Mouse (Mus musculus): ENCODE measurements around the gene Nrde2. TPM values are rescaled to one million over a fixed set of nuclear protein-coding genes. Genes with fewer than 3 reads are reported as not detected.
A peak's percentile ranks its signal among the peaks of the same experiment; 100 is the strongest.

Nrde2 gene
- total and polyA plus RNA-seq, 3 experiments: 16.5 to 17.2 TPM; not detected in 1

GRCm38 (mm10) chr12:100127866-100128480 lies 31.5 kb downstream of the Nrde2 start:
- H3K27me3 ChIP-seq (ENCODE audit: control insufficient read depth in 1 of 2, insufficient read depth in 2 of 2, low read length in 2 of 2): no peaks in the 10 kb centered on the region
- DNase-seq (ENCODE audit: low read depth, low spot score): no peak
- H3K4me3 ChIP-seq (ENCODE audit: control insufficient read depth in 1 of 2, insufficient read depth in 1 of 2, low read depth in 2 of 2, low read length in 2 of 2): no peak overlapping the region
- TF ChIP-seq MYC (IDR thresholded peaks at IDR 0.05; ENCODE audit: low read depth, low read length): no peak
- no peak for TF ChIP-seq TCF12 (IDR thresholded peaks at IDR 0.05; ENCODE audit: low read depth, low read length)
- no peak for TF ChIP-seq HCFC1 (IDR thresholded peaks at IDR 0.05; ENCODE audit: low read depth, low read length)
- no peak for TF ChIP-seq MEF2A (IDR thresholded peaks at IDR 0.05; ENCODE audit: extremely low read depth, insufficient replicate concordance, low read depth, low read length, poor library complexity, severe bottlenecking)
- TF ChIP-seq MAX (IDR thresholded peaks at IDR 0.05; ENCODE audit: low read length): no peak
- no peak for TF ChIP-seq NELFE (IDR thresholded peaks at IDR 0.05; ENCODE audit: low read depth, low read length)
- no peak for TF ChIP-seq USF2 (IDR thresholded peaks at IDR 0.05; ENCODE audit: borderline replicate concordance in 1 of 2, insufficient read depth in 1 of 2, low read depth in 1 of 2, low read length in 2 of 2)
- no peak overlapping the region for H3K27ac ChIP-seq (ENCODE audit: control insufficient read depth, low read depth, low read length)
- no peaks in the 10 kb centered on the region for H3K79me2 ChIP-seq (ENCODE audit: control insufficient read depth, insufficient read depth, low read length, poor library complexity)
- H3K9ac ChIP-seq (ENCODE audit: control insufficient read depth, low read depth, low read length, poor library complexity, severe bottlenecking): no peak overlapping the region
- peaks cover 12 to 15% of the 10 kb centered on the region in 2 experiments for H3K4me1 ChIP-seq (ENCODE audit: control insufficient read depth in 1 of 2, insufficient read depth in 2 of 2, low read length in 2 of 2)
- peaks cover 0 to 9% of the 10 kb centered on the region in 2 experiments; a peak in 2 of 4 replicates for H3K36me3 ChIP-seq (ENCODE audit: control insufficient read depth in 1 of 2, insufficient read depth in 2 of 2, low read length in 2 of 2)
- no peaks in the 10 kb centered on the region for H3K9me3 ChIP-seq (replicated peaks; ENCODE audit: insufficient read depth, low read length)

- no peaks in the 10 kb centered on the region for H3K9me3 ChIP-seq (replicated peaks; ENCODE audit: insufficient read depth, low read length)
- DNase-seq (ENCODE audit: low read depth, low spot score): peak; percentile 66
- H3K4me3 ChIP-seq (ENCODE audit: control insufficient read depth in 1 of 2, insufficient read depth in 1 of 2, low read depth in 2 of 2, low read length in 2 of 2): no peak overlapping the region
- peak overlapping the region; percentile 8 for H3K9ac ChIP-seq (ENCODE audit: control insufficient read depth, low read depth, low read length, poor library complexity, severe bottlenecking)
- H3K27me3 ChIP-seq (ENCODE audit: control insufficient read depth in 1 of 2, insufficient read depth in 2 of 2, low read length in 2 of 2): no peaks in the 10 kb centered on the region
- peaks cover 4 to 9% of the 10 kb centered on the region in 2 experiments for H3K36me3 ChIP-seq (ENCODE audit: control insufficient read depth in 1 of 2, insufficient read depth in 2 of 2, low read length in 2 of 2)
- H3K4me1 ChIP-seq (ENCODE audit: control insufficient read depth in 1 of 2, insufficient read depth in 2 of 2, low read length in 2 of 2): peaks cover 12 to 15% of the 10 kb centered on the region in 2 experiments
- no peaks in the 10 kb centered on the region for H3K79me2 ChIP-seq (ENCODE audit: control insufficient read depth, insufficient read depth, low read length, poor library complexity)
- H3K27ac ChIP-seq (ENCODE audit: control insufficient read depth, low read depth, low read length): peak overlapping the region; percentile 72
- no peak for TF ChIP-seq MYC (IDR thresholded peaks at IDR 0.05; ENCODE audit: low read depth, low read length)
- TF ChIP-seq MAZ (IDR thresholded peaks at IDR 0.05; ENCODE audit: low read depth, low read length): no peak
- no peak for TF ChIP-seq NRF1 (IDR thresholded peaks at IDR 0.05; ENCODE audit: insufficient read depth, low read depth, low read length, poor library complexity, severe bottlenecking)
- 0 out of 2 replicates have a peak, but pooled peaks have one; percentile 44 for TF ChIP-seq ETS1 (IDR thresholded peaks at IDR 0.05; ENCODE audit: low read depth, low read length)
- no peak for TF ChIP-seq ZC3H11A (IDR thresholded peaks at IDR 0.05; ENCODE audit: low read depth, low read length)
- no peak for TF ChIP-seq RCOR1 (IDR thresholded peaks at IDR 0.05; ENCODE audit: low read depth, low read length)
- no peak for TF ChIP-seq POLR2AphosphoS2 (IDR thresholded peaks at IDR 0.05; ENCODE audit: low read length)
- no peak for TF ChIP-seq CHD1 (IDR thresholded peaks at IDR 0.05; ENCODE audit: low read depth, low read length)
- peak; percentile 62; the same call in 1 of the 2 replicates for TF ChIP-seq MYB (IDR thresholded peaks at IDR 0.05; ENCODE audit: low read depth, low read length)
- no peak for TF ChIP-seq MAFK (IDR thresholded peaks at IDR 0.05; ENCODE audit: borderline replicate concordance, low read depth, low read length)
- TF ChIP-seq GABPA (IDR thresholded peaks at IDR 0.05; ENCODE audit: low read depth, low read length): no peak
- peak; percentile 63 for TF ChIP-seq ZNF384 (IDR thresholded peaks at IDR 0.05; ENCODE audit: low read depth, low read length)
- no peak for TF ChIP-seq POLR2A (IDR thresholded peaks at IDR 0.05; ENCODE audit: control insufficient read depth in 1 of 2, insufficient read depth in 1 of 2, low read depth in 1 of 2, low read length in 2 of 2, poor library complexity in 1 of 2)
- no peak for TF ChIP-seq POLR2AphosphoS5 (IDR thresholded peaks at IDR 0.05; ENCODE audit: borderline replicate concordance, low read depth, low read length)
- TF ChIP-seq RAD21 (IDR thresholded peaks at IDR 0.05; ENCODE audit: low read depth, low read length): no peak
- TF ChIP-seq MEF2A (IDR thresholded peaks at IDR 0.05; ENCODE audit: extremely low read depth, insufficient replicate concordance, low read depth, low read length, poor library complexity, severe bottlenecking): no peak
- TF ChIP-seq E2F4 (IDR thresholded peaks at IDR 0.05; ENCODE audit: borderline replicate concordance, low read depth, low read length): no peak
- peak; percentile 62; the same call in 1 of the 2 replicates for TF ChIP-seq GATA1 (IDR thresholded peaks at IDR 0.05; ENCODE audit: low read depth, low read length)
- TF ChIP-seq JUND (IDR thresholded peaks at IDR 0.05; ENCODE audit: low read depth, low read length): 0 out of 2 replicates have a peak, but pooled peaks have one; percentile 39
- TF ChIP-seq ZKSCAN1 (IDR thresholded peaks at IDR 0.05; ENCODE audit: low read depth, low read length): no peak
- no peak for TF ChIP-seq HCFC1 (IDR thresholded peaks at IDR 0.05; ENCODE audit: low read depth, low read length)
- TF ChIP-seq UBTF (IDR thresholded peaks at IDR 0.05; ENCODE audit: borderline replicate concordance, insufficient read depth, low read depth, low read length): no peak
- no peak for TF ChIP-seq ZMIZ1 (IDR thresholded peaks at IDR 0.05; ENCODE audit: low read depth, low read length)
These were observed 32.2 kb downstream of the Nrde2 start for GRCm38 (mm10) chr12:100126968-100127865.

Measured in MEL (cell line).